Mouse (Mus musculus) liver, adult (tissue): ENCODE results near the gene Rxra.

Experiments
- GATA4 ChIP-seq: IDR thresholded peaks from 2 replicates; pipeline ENCODE4 v1.6.1; 2014; ENCODE audit warnings: mild to moderate bottlenecking, low read length; ENCODE audit not compliant: insufficient replicate concordance

Rxra gene

DNA sequence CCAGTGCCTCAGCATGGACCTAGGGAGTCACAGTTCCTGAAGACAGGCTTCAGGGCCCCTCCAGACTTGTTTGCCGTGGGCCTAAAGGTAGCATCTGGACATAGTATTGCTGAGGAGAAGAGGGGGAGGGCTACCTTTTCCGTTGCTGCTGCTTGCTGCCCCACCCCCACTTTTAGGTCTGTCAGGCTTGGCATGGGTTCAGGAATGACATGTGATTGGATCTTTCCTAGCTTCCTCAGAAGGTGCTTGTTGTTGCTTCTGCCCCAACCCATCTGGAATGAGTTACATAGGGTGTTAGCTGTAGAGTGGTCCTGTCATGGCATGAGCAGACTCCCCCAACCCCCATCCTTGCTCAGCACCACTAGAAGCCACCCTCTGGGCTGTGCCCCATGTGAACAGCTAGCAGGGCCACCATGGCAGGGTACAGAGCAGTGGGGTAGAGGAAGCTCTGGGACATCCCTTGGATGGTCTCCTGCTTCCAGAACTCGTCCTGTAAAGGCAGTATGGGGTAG, 34.7 kb downstream of the Rxra start:
- TF ChIP-seq GATA4 = no peak

DNA sequence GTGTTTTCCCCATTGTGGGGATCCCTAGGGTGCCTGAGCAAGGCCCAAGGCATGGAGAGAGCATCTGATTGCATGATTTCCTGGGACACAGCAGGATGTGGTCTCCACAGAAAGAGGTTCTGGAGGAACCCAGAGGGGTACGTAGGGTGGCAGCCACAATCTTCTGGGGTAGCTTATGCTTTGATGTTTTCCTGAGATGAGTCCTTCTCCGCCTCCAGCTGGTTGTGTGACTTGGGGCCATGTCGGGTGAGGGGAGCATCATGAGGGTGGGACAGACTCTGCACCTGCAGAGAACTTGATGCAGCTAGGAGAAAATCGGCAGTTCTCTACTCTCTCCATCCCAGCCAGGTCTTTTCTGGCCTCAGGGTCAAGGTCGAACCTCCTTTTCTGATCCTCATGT, 36.4 kb downstream of the Rxra start:
- TF ChIP-seq GATA4 = no peak

DNA sequence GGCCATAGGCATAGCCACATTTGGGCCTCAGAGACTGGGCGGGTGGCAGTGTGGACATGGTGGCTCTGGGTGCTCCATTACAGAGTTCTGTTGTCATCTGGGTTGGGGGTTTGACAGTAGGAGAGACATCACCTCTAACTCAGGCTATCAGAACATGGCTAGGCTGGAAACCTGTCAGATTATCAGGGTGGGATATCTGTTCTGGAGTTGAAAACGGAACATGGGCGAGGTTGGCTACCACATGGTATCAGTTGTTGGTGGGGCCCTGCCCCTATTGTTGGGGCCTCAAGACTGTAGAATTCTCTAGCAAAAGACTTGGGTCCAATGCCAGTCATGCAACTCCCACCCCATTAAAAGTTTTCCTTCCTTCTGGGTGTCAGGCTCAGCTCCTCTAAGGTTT, 37.1 kb downstream of the Rxra start:
- no peak for TF ChIP-seq GATA4

DNA sequence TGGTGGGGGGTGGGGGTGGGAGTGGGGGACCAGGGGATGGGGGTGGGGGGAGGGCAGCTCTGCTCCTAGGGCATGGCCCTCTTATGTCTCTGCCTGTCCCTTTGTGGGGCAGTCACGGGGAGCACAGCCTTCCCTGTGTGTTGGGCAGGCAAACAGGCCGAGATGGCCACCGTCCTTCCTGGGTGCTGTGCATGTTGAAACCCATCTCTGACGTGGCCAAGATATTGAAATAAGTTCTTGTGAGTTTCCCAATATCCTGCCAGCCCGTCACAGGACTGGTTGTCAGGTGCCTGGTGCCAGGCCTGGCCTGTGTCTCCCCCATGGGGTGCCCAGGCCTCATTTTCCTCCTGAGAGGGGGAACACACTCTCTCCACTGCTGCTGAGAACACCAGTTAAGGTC, 37.9 kb downstream of the Rxra start:
- TF ChIP-seq GATA4 = no peak

DNA sequence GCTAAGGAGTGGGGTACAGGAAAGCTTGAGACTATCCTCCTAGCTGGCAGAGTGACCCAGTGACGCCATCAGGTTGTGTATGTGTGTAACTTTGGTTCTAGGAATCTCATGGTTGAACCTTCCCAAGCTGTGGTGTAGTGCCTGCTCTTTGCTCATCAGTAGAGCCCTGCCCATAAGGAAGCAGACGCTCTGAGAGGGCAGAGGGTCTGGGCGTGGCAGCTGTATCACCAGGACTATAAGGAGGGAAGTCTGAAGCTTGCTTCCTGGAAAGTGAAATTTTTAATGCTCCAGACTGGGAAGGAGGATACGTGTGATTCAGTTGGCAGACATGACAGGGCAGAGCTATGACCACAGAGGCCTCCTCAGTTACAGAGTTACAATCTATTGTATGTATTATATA, 39.0 kb downstream of the Rxra start:
- no peak for TF ChIP-seq GATA4

DNA sequence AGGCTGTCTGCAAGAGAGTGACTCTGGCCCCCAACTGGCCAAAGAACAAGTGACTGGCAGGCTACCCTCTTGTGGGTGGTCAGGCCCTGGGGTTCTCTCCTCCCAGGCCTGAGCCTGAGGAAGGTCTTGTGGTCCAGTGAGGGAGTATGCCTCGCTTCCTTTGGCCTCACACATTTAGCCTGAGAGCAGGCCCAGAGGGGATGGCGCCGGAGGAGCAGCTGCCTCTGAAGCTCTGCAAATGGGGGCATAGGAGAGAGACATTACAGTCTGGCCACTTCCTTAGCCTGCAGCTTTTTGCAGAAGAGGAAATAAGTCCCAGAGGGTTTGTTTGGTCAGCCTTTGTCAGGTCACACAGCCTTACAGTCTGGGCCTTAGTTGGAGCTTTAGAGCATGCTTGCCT, 40.1 kb downstream of the Rxra start:
- TF ChIP-seq GATA4 = no peak

DNA sequence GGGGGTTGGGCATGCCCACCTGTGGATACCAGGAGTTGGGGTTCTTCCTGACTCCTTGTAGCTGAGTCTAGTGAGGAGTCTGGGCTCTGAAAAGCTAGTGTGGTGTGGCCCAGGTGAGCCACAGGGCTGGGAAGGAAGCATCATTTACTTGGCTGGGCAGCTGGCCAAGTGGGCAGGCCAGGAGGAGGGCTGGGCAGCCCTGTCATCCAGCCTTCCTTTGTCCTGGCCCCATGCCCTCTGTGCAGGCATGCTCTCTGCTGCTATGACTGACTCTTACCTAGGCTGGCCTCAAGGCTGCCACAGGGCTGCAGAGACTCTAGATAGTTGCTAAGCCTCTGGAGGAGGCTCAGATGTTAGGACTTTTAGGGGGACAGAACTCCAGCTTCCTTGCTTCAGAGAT, 42.0 kb downstream of the Rxra start:
- no peak for TF ChIP-seq GATA4

DNA sequence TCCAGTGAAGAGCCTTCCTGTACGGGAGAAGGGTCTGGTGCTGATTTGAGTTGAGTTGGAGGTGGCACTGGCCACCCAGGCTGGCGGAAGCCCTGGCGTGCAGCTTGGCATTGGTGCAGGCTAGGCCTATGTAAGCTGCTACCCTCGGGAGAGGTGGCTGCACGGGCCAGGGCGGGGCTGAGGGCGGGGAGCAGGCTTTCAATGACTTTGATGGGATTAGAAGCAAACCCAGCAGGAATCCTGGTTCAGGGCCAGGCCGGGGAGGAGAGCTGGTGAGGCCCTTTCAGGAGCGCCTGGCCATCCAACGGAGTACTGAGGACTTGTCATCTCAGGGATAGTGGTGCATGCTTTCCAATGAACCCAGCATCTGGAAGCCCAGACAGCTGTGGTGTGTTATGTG, 43.4 kb downstream of the Rxra start:
- no peak for TF ChIP-seq GATA4

DNA sequence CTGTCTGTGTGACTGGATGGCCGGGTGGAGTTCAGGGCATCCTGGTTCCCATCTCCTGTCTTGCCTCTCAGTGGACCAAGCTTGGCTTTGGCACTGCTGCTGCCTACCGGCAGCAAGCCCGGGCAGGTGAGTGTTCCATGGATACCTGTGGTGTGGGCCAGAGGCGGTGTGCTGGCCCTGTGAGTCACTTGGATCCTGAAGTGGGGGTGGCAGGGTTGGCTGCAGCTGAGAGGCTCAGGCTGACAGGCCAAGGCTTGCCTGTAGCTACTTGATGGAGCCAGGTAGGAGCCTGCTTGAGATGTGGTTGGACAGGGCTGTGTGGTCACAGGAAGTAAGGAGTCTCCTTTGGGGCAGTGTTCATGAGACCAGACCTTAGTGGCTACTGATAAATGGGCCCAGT, 45.4 kb downstream of the Rxra start:
- TF ChIP-seq GATA4 = no peak

DNA sequence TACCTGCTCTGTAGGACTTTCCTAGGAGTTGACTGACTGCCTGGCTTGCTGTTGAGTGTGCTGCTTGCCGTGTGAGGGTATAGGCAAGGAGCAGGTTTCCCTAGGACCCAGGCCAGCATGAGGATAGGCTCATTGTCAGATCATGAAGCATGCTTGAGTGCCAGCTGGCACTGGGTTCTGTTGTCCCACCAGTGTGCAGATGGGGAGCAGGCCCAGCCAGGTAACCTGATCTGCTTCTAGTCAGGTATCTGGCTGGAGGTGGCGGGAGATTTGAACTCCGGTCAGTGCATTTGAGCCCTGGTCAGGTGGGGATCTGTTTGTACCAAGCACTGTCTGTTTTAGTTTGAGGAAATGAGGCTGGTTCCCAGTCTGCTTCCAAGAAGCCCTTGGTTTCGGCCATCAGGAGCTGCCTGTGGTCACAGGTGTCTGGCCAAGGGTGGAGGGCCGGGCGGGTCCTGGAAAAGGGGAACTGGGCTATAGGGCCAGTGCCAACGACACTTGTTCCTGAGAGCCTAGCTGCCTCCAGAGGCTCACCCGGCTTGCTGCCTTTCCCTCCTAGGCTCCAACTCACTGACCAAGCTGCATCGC, 48.6 kb downstream of the Rxra start:
- TF ChIP-seq GATA4 = no peak

DNA sequence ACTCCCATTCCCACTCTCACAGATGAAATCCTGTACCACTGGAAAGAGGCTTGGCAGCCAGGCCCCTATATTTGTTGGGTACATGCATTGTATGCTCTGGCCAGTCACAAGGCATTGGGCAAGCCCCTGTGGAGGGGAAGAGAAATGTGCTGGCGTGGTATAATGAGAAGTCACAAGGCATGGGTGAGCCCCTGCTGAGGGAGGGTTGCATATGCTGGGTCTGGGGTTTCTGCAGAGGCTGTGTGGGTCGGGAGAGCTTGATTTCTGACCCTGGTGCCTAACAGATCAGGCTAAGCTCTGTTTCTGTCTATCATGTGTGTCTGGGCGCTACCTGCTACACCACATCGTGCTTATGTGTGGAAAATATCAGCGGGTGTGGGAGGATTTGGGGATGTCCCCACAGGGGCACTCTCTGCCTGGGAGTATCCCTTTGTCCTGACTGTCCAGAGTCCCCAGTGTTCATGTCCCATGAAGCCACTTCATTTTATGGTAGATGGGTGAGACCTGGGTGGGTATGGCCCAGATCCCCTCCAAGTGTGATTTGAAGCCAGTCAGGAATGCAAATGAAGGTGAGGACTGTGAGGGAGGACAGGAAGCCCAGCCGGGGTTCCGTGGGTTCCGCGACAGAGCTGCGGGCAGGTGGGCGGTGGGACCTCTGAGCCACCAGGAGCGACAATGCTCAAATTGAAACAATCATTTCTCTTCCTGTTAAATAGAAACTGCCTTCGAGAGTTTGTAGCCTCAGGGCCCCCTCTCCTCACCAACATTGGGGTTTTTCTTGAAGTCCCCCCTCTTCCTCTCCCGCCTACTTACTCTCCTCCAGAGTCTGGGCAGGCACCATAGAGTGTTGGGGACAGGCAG, 52.0 kb downstream of the Rxra start:
- TF ChIP-seq GATA4 = no peak

DNA sequence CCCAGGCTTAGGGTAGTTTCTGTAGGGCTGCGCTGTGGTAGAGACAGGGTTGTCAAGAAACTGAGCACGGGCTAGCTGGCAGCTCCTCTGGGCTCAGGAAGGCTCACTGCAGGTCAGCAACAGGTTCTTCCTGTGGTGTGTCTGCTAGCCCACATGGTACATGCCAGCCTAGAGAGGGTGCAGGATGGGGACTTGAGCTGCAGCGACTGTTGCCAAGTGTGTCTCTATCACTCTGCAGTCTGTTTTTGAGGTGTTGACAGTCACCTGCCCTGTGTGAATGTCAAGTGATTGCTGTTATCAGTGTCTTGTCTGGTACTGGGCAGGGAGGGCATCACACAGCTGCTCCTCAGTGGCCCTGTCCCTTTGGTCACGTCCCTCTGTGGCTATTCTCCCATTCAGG, 52.8 kb downstream of the Rxra start:
- no peak for TF ChIP-seq GATA4

DNA sequence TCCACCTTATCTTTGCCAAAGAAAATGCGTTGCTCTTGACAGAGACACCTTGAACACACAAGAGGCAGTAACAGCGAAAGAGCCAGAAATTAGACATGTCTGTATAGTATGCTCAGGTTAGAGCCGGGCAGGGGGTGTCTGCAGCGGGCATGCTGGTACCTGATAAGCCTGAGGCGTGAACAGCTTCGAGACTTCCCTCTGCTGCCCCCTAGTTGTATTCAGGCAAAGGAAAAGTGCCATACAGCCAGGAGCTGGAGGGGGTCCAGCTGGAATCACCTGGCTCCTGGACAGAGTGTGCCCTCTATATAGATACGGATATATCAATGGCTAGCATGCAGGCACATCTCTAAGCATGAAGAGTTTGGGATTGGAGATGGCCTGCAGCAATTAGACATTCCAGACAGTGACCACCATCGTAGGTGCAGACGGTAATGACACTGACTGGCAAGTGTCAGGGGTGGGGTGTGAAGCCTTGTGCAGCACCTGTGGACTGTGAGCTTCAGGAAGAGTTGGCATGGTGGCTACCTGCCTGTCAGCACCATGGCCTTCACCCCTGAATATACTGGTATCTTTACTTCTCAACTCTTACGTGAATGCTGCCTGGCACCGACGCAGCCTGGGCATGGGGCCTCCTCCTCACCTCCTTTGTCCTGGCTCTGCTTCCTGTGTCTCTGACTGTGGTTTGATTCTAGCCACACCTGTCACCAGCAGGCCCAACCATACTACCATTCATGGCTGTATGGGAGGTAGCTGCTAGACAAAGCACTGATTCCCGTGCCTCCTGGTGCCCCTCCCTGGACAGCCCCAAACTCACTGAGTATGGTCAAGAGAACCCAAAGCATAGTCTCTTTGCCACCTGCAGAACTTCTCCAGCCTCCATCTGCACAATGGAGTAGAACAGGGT, 54.0 kb downstream of the Rxra start:
- TF ChIP-seq GATA4 = no peak; the same call in 1 of the 2 replicates

DNA sequence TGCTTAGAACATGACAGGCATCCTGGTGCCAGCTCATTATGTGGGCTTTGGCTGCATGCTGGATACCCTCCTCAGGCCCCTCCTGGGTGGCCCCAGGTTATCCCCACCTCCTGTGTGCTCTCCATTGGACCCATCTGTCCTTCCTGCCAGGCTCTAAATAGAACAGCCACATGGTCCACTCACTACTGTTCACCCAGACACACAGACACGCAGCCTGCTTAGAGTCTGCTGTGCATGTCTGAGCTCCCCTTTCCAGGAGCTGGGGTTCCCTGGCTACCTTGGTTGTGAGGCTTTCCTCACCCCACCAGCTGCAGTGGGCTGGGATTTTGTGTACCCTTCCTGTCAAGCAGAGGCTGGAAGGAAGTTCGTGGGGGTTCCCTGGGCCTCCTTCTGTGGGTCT, 56.8 kb downstream of the Rxra start:
- no peak for TF ChIP-seq GATA4

DNA sequence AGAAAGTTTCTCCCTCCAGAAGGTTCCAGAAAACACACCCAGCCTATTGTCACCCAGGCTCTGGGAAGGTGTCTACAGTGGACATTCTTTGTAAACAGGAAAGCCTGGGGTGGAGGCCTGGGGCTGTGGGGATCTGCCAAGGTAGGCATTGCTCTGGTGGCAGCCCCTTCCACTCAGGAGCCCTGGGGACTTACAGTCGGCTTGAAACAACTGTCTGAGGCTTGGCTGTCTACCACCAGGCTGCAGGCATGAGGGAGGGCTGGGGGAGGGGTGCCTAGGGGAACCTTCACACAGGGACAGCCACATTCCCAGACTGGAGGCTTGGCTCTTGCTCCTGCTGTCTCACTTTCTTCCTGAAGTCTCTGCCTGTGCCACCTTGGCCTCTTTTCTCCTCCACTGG, 58.1 kb downstream of the Rxra start:
- no peak for TF ChIP-seq GATA4

DNA sequence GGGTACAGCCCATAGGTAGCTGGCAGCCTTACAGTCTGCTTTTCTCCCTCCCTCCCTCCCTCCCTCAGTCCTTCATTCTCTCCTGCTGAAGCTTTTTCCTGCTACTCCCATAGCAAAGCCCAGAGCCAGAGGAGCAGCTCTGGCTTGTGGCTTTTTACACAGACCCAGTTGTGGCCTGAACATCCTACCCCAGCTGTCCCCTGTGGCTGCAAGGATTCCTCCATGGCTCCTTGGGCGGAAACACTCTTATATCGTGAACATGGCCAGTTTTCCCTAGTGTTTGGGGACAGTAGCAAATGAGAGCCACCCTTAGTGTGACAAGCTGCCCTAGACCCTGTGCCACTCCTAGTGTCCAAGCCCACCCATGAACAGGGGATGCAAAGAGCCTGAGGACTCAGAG, 58.6 kb downstream of the Rxra start:
- TF ChIP-seq GATA4 = no peak

DNA sequence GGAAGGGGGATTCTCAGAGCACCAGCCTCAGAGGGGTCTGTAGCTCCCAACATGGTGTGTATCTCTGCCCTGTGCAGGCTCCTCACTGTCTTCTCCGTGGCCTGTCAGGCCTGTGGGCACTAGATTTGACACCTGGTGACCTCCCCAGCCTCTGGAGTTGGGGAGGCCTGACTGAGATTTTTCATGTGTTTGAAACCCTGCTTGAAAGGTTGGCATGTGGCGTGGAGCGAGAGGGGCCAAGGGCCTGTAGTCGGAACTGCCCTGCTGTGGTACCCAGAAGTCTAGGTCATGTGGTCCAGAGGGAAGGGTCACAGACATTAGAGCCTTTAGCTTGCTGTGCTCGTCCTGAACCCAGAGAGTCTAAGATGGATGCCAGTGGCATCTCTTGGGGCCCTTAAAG, 60.6 kb downstream of the Rxra start:
- TF ChIP-seq GATA4 = no peak
